Mouse (Mus musculus) lung, adult 2 months (tissue): Measurements from ENCODE around the gene Cbr1.
A peak's percentile ranks its signal among the peaks of the same experiment; 100 is the strongest.

Experiments used
- CTCF ChIP-seq: fragments of 200-500 bp; IDR thresholded peaks from 2 replicates; pipeline ENCODE4 v1.5.1; 2011; ENCODE audit warnings: mild to moderate bottlenecking, low read length, control low read depth; ENCODE audit not compliant: insufficient read depth
- POLR2A ChIP-seq: fragments of 200-500 bp; IDR thresholded peaks from 2 replicates; pipeline ENCODE4 v1.6.1; 2011; ENCODE audit warnings: low read depth, mild to moderate bottlenecking, control low read depth, low read length, borderline replicate concordance; ENCODE audit errors: extremely low read depth

DNA sequence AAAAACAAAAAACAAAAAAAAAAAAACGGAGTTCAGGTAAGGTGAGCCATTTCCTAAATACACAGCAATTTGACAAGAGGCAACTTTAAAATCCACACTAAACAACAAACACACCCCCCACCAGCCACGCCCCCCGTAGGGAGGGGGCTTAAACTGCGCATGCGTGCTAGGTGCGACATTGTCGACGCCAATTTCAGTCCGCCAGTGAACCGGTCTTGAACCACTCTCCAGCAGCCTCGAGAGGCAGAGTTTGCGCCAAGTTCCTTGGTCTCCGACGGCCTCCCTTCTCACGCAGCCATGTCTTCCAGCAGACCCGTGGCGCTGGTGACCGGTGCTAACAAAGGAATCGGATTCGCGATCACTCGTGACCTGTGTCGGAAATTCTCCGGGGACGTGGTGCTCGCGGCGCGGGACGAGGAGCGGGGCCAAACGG lies 2.0 kb downstream of the Cbr1 start:
- peak; percentile 90; the same call in 1 of the 2 replicates for TF ChIP-seq POLR2A
- TF ChIP-seq CTCF, result no peak
